Mouse (Mus musculus) MEL (cell line): ENCODE results near the gene Ptpn22. TPM values are rescaled to one million over a fixed set of nuclear protein-coding genes. Genes with fewer than 3 reads are reported as not detected.
"Not testable (repeated sequence)": the region's sequence is repeated elsewhere in the genome, so short reads cannot be mapped to it uniquely, and the experiment has no call there.

Experiments used
- DNase-seq: peaks from one replicate; pipeline ENCODE4 v3.0.0; 2011; ENCODE audit warnings: low read depth, low spot score
- H3K27ac ChIP-seq: 2 replicates; pipeline ENCODE4 v1.5.1; 2012; ENCODE audit warnings: low read depth, mild to moderate bottlenecking, control low read depth, low read length, moderate library complexity; ENCODE audit not compliant: control insufficient read depth
- H3K27me3 ChIP-seq, 2 experiments: fragments of 150-350 bp in 1 of 2; sonication (generic) in 1 of 2; 2 replicates each; pipeline ENCODE4 v1.6.1; 2012; ENCODE audit warnings: low read length in 2 of 2, mild to moderate bottlenecking in 2 of 2, improper control_type of control experiment in 1 of 2, moderate library complexity in 1 of 2; ENCODE audit not compliant: insufficient read depth in 2 of 2, control insufficient read depth in 1 of 2
- H3K36me3 ChIP-seq, 2 experiments: 2 replicates each; pipeline ENCODE4 v1.6.1; 2012 to 2014; ENCODE audit warnings: low read length in 2 of 2, improper control_type of control experiment in 1 of 2, inconsistent platforms in 1 of 2, mild to moderate bottlenecking in 1 of 2; ENCODE audit not compliant: insufficient read depth in 2 of 2, control insufficient read depth in 1 of 2
- H3K4me1 ChIP-seq, 2 experiments: fragments of 150-350 bp in 1 of 2; sonication (generic) in 1 of 2; 2 replicates each; pipeline ENCODE4 v1.6.1; 2012; ENCODE audit warnings: low read length in 2 of 2, improper control_type of control experiment in 1 of 2, mild to moderate bottlenecking in 1 of 2; ENCODE audit not compliant: insufficient read depth in 2 of 2, control insufficient read depth in 1 of 2
- H3K4me3 ChIP-seq, 2 experiments: fragments of 150-350 bp in 1 of 2; sonication (generic) in 1 of 2; 2 replicates each; pipeline ENCODE4 v1.5.1; 2012; ENCODE audit warnings: low read depth in 2 of 2, low read length in 2 of 2, mild to moderate bottlenecking in 2 of 2, moderate library complexity in 2 of 2, control low read depth in 1 of 2, improper control_type of control experiment in 1 of 2; ENCODE audit not compliant: control insufficient read depth in 1 of 2, insufficient read depth in 1 of 2
- H3K79me2 ChIP-seq: 2 replicates; pipeline ENCODE4 v1.6.1; 2012; ENCODE audit warnings: mild to moderate bottlenecking, low read length, moderate library complexity; ENCODE audit not compliant: control insufficient read depth, poor library complexity, insufficient read depth
- H3K9ac ChIP-seq: 2 replicates; pipeline ENCODE4 v1.6.1; 2012; ENCODE audit warnings: low read depth, mild to moderate bottlenecking, control low read depth, low read length, moderate library complexity; ENCODE audit not compliant: control insufficient read depth, poor library complexity, severe bottlenecking
- H3K9me3 ChIP-seq: fragments of 150-350 bp; sonication (generic); replicated peaks from 2 replicates; pipeline ENCODE4 v1.6.1; 2012; ENCODE audit warnings: mild to moderate bottlenecking, low read length, improper control_type of control experiment, moderate library complexity; ENCODE audit not compliant: insufficient read depth
- BHLHE40 ChIP-seq: IDR thresholded peaks from 2 replicates; pipeline ENCODE4 v1.6.1; 2012; ENCODE audit warnings: low read depth, mild to moderate bottlenecking, inconsistent platforms, low read length, improper control_type of control experiment, borderline replicate concordance
- CTCF ChIP-seq, 3 experiments: IDR thresholded peaks in 2 of 3; conservative IDR thresholded peaks in 1 of 3; 2 replicates each; pipeline ENCODE4 v1.5.1; 2011 to 2012; ENCODE audit warnings: low read length in 3 of 3, low read depth in 2 of 3, mild to moderate bottlenecking in 2 of 3, improper control_type of control experiment in 1 of 3, inconsistent platforms in 1 of 3, mixed read lengths in 1 of 3, moderate library complexity in 1 of 3; ENCODE audit not compliant: control insufficient read depth in 1 of 3, insufficient read depth in 1 of 3, poor library complexity in 1 of 3, severe bottlenecking in 1 of 3
- E2F4 ChIP-seq: IDR thresholded peaks from 2 replicates; pipeline ENCODE4 v1.6.1; 2011; ENCODE audit warnings: low read depth, low read length, improper control_type of control experiment, borderline replicate concordance
- ELF1 ChIP-seq: IDR thresholded peaks from 2 replicates; pipeline ENCODE4 v1.6.1; 2014; ENCODE audit warnings: low read depth, mild to moderate bottlenecking, inconsistent platforms, low read length, improper control_type of control experiment, moderate library complexity
- ETS1 ChIP-seq: IDR thresholded peaks from 2 replicates; pipeline ENCODE4 v1.6.1; 2012; ENCODE audit warnings: low read depth, mild to moderate bottlenecking, inconsistent platforms, low read length, improper control_type of control experiment, moderate library complexity
- HCFC1 ChIP-seq: IDR thresholded peaks from 2 replicates; pipeline ENCODE4 v1.6.1; 2012; ENCODE audit warnings: low read depth, mild to moderate bottlenecking, inconsistent platforms, low read length, improper control_type of control experiment, moderate library complexity
- KAT2A ChIP-seq: conservative IDR thresholded peaks from 2 replicates; pipeline ENCODE4 v1.6.1; 2012; ENCODE audit warnings: low read depth, low read length, improper control_type of control experiment, inconsistent platforms
- MAZ ChIP-seq: IDR thresholded peaks from 2 replicates; pipeline ENCODE4 v1.6.1; 2012; ENCODE audit warnings: low read depth, mild to moderate bottlenecking, inconsistent platforms, low read length, improper control_type of control experiment
- MYB ChIP-seq: IDR thresholded peaks from 2 replicates; pipeline ENCODE4 v1.6.1; 2011; ENCODE audit warnings: mild to moderate bottlenecking, low read depth, low read length, improper control_type of control experiment
- NRF1 ChIP-seq: IDR thresholded peaks from 2 replicates; pipeline ENCODE4 v1.6.1; 2014; ENCODE audit warnings: low read depth, mild to moderate bottlenecking, inconsistent platforms, low read length, improper control_type of control experiment, moderate library complexity; ENCODE audit not compliant: poor library complexity, insufficient read depth, severe bottlenecking
- SIN3A ChIP-seq: IDR thresholded peaks from 2 replicates; pipeline ENCODE4 v1.6.1; 2012; ENCODE audit warnings: low read length, improper control_type of control experiment, inconsistent platforms
- TBP ChIP-seq: IDR thresholded peaks from 2 replicates; pipeline ENCODE4 v1.8.0; 2011; ENCODE audit warnings: low read depth, low read length, improper control_type of control experiment
- TCF12 ChIP-seq: IDR thresholded peaks from 2 replicates; pipeline ENCODE4 v1.6.1; 2014; ENCODE audit warnings: low read depth, mild to moderate bottlenecking, inconsistent platforms, low read length, improper control_type of control experiment, moderate library complexity
- USF1 ChIP-seq: IDR thresholded peaks from 2 replicates; pipeline ENCODE4 v1.6.1; 2014; ENCODE audit warnings: low read depth, mild to moderate bottlenecking, inconsistent platforms, low read length, improper control_type of control experiment, moderate library complexity
- USF2 ChIP-seq, 2 experiments: IDR thresholded peaks; 2 replicates each; pipeline ENCODE4 v1.6.1; 2011 to 2012; ENCODE audit warnings: improper control_type of control experiment in 2 of 2, low read length in 2 of 2, borderline replicate concordance in 1 of 2, inconsistent platforms in 1 of 2, low read depth in 1 of 2, mild to moderate bottlenecking in 1 of 2; ENCODE audit not compliant: insufficient read depth in 1 of 2
- ZC3H11A ChIP-seq: IDR thresholded peaks from 2 replicates; pipeline ENCODE4 v1.6.1; 2012; ENCODE audit warnings: low read depth, mild to moderate bottlenecking, inconsistent platforms, low read length, improper control_type of control experiment
- ZKSCAN1 ChIP-seq: IDR thresholded peaks from 2 replicates; pipeline ENCODE4 v1.6.1; 2012; ENCODE audit warnings: low read depth, mild to moderate bottlenecking, inconsistent platforms, low read length, improper control_type of control experiment, moderate library complexity
- ZMIZ1 ChIP-seq: IDR thresholded peaks from 2 replicates; pipeline ENCODE4 v1.6.1; 2012; ENCODE audit warnings: low read depth, mild to moderate bottlenecking, inconsistent platforms, low read length, improper control_type of control experiment, moderate library complexity
- ZNF384 ChIP-seq: IDR thresholded peaks from 2 replicates; pipeline ENCODE4 v1.6.1; 2012; ENCODE audit warnings: low read depth, mild to moderate bottlenecking, inconsistent platforms, low read length, improper control_type of control experiment
- polyA plus RNA-seq, 2 experiments: library from polyadenylated mRNA; stranded (reverse) in 1 of 2; unstranded in 1 of 2; fragments of >175 nt in 1 of 2; fragments of >200 nt in 1 of 2; gene quantifications; 2 replicates each; pipeline versions ENCODE4 v1.2.1 to v1.2.4; 2012; ENCODE audit warnings: low replicate concordance in 2 of 2, low read depth in 1 of 2; ENCODE audit not compliant: insufficient read length in 2 of 2, insufficient read depth in 1 of 2, missing spikeins in 1 of 2
- total RNA-seq: library from RNA; depleted of rRNA; stranded (reverse); fragments of 300-350 nt; gene quantifications from 2 replicates; pipeline ENCODE4 v1.2.3, GENCODE M21; 2012

Ptpn22 gene
- total and polyA plus RNA-seq, 3 experiments: 0.06 TPM; not detected in 2

DNA sequence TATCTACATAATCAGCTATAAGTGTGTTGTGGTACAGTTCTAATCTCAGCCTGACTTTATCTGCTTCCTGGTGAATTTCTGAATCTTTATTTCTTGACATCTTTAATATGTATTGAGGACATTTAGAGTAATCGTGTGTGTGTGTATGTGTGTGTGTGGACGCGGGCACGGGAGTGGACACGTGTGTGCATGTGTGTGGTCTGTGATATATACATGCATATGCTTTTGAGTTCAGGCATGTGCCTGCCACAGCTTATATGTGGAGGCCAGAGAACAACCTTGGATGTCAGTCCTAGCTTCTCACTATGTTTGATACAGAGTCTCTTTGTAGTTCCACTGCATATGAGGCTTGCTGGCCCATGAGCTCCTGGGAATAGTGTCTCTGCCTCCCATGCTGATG is 23.1 kb upstream of the Ptpn22 start:
- Histone ChIP-seq H3K36me3 (peaks cover 0 to 15% of the 10 kb centered on the region in 2 experiments; a peak in 2 of 4 replicates), H3K4me1 (peaks cover 6 to 10% of the 10 kb centered on the region in 2 experiments), H3K27me3 (no peaks in the 10 kb centered on the region), H3K9ac (no peak overlapping the region), H3K27ac (no peak overlapping the region), H3K9me3 (no peaks in the 10 kb centered on the region), H3K4me3 (no peak overlapping the region), H3K79me2 (no peaks in the 10 kb centered on the region)
- DNase-seq: no peak
- TF ChIP-seq HCFC1 (no peak), ELF1 (no peak), TBP (no peak), BHLHE40 (no peak), USF2 (IDR thresholded peaks at IDR 0.05; ENCODE audit: borderline replicate concordance in 1 of 2, insufficient read depth in 1 of 2, low read depth in 1 of 2, low read length in 2 of 2) (no peak), MYB (no peak)

DNA sequence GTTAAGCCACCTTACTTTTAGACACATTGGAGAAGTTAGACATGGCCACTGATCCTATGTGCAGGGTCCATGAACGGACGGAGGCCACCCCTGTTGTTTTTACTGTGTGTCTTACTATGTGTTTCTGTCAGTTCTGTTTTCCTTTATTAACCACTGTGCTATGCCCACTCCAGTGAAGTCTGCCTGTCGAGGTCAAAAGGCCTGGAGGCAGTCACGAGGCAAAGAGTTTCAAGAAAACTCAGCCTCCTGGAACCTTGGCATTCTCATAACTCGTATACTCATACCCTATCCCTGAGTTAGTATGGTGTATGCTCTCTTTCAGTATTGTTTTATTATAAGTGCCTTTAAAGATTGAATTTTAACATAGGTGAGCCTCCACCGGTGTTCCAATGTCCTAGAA is 19.9 kb upstream of the Ptpn22 start:
- no peaks in the 10 kb centered on the region for H3K9me3 ChIP-seq
- TF ChIP-seq E2F4 (no peak), SIN3A (no peak), MAZ (no peak), ZC3H11A (no peak), HCFC1 (no peak), ZNF384 (no peak), ZKSCAN1 (no peak), ZMIZ1 (no peak), ELF1 (no peak), USF2 (IDR thresholded peaks at IDR 0.05; ENCODE audit: borderline replicate concordance in 1 of 2, insufficient read depth in 1 of 2, low read depth in 1 of 2, low read length in 2 of 2) (no peak), KAT2A (no peak), ETS1 (no peak), TCF12 (no peak), USF1 (no peak), NRF1 (no peak), CTCF (IDR thresholded peaks at IDR 0.05 in 2 of 3, conservative IDR thresholded peaks at IDR 0.05 in 1 of 3; ENCODE audit: control insufficient read depth in 1 of 3, insufficient read depth in 1 of 3, low read depth in 2 of 3, low read length in 3 of 3, poor library complexity in 1 of 3, severe bottlenecking in 1 of 3) (no peak)
- no peaks in the 10 kb centered on the region for H3K4me1 ChIP-seq
- no peak for DNase-seq
- no peaks in the 10 kb centered on the region for H3K79me2 ChIP-seq
- no peaks in the 10 kb centered on the region for H3K36me3 ChIP-seq
- no peak overlapping the region for H3K9ac ChIP-seq
- no peak overlapping the region for H3K4me3 ChIP-seq
- H3K27me3 ChIP-seq: no peaks in the 10 kb centered on the region
- no peak overlapping the region for H3K27ac ChIP-seq

DNA sequence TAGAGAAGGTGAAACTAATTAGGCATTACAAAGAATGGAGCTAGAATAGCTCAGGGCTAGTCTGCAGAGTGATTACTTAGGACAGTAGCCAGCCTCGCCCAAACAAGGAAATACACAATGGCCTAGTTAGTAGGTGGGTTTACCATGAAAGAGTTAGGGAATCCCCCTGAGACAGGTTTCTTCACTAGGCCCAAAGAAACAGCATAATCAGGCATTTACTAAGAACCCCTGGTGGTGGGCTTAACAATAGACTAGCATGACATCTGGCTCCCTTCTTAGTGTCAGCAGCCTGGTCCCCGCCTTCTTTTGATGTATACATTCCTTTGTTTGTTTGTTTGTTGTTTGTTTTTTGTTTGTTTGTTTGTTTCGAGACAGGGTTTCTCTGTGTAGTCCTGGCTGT is 19.4 kb upstream of the Ptpn22 start:
- H3K79me2 ChIP-seq, DNase-seq, H3K4me1 ChIP-seq, H3K27me3 ChIP-seq, H3K9ac ChIP-seq, H3K27ac ChIP-seq, H3K9me3 ChIP-seq, H3K4me3 ChIP-seq, H3K36me3 ChIP-seq: not testable (repeated sequence)

DNA sequence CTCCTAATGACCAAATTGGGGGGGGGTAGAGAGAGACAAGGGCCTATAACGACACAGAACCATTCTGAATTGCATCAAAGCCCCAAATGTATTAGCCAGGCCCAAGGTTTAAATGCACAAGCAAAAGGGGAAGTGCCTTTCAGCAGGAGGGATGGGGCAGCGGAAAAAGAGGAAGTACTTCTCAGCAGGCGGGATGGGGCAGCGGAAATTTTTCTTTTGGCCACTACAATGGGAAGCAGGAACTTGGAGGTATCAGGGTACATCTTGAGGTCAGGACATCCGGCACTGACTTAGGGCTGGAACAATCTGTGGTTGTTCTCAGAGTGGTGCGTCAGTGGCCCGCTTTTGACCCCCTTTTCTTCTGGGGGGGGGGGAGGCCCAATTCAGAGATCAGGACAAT is 18.6 kb upstream of the Ptpn22 start:
- H3K36me3 ChIP-seq, H3K79me2 ChIP-seq, H3K4me3 ChIP-seq, H3K27ac ChIP-seq, H3K4me1 ChIP-seq, H3K9me3 ChIP-seq, H3K9ac ChIP-seq, H3K27me3 ChIP-seq: not testable (repeated sequence)
- DNase-seq: peak; percentile 59
